Comparison of ENCODE assay signal across 20 mouse cellular contexts in genomic region chr1:163700571-163700970, GRCm38 (mm10). TPM values are rescaled to one million over a fixed set of nuclear protein-coding genes. Genes with fewer than 3 reads are reported as not detected.
DNase-seq lines count a peak whose midpoint lies in the region; ATAC-seq and TF ChIP-seq lines count a peak whose summit lies in the region.
"Had no signal": no experiment of that assay in that cellular context is flagged by ENCODE, and none has a peak within 500 bp of the region (broad histone marks: within the 10 kb centered on the region; RNA-seq: fewer than 3 reads in every experiment).

No protein-coding gene starts in this region.

- H3K36me3 ChIP-seq in lung, embryonic 14.5 days (ENCODE audit: insufficient read depth), result no peaks in the 10 kb centered on the region
- H3K36me3 ChIP-seq in midbrain, embryonic 14.5 days (ENCODE audit: control insufficient read depth, insufficient read depth, low read length), result no peaks in the 10 kb centered on the region
- H3K36me3 ChIP-seq: G1E had no signal

- H3K27ac ChIP-seq in lung, embryonic 14.5 days (ENCODE audit: low read depth), result no peak overlapping the region
- H3K27ac ChIP-seq in midbrain, embryonic 14.5 days (replicated peaks; ENCODE audit: low read depth, low read length), result no peak overlapping the region

- H3K4me1 ChIP-seq in lung, embryonic 14.5 days (ENCODE audit: insufficient read depth), result no peaks in the 10 kb centered on the region; the same call in 1 of the 2 replicates
- H3K4me1 ChIP-seq in midbrain, embryonic 14.5 days (ENCODE audit: control insufficient read depth, insufficient read depth, low read length), result no peaks in the 10 kb centered on the region

- no peaks in the 10 kb centered on the region for H3K9me3 ChIP-seq in lung, embryonic 14.5 days (ENCODE audit: low read depth, low read length)
- H3K9me3 ChIP-seq in midbrain, embryonic 14.5 days (ENCODE audit: control insufficient read depth, low read length), result no peaks in the 10 kb centered on the region
- H3K9me3 ChIP-seq: G1E had no signal

- H3K27me3 ChIP-seq in lung, embryonic 14.5 days (ENCODE audit: insufficient read depth, low read length), result no peaks in the 10 kb centered on the region
- no peaks in the 10 kb centered on the region for H3K27me3 ChIP-seq in midbrain, embryonic 14.5 days (ENCODE audit: control insufficient read depth, insufficient read depth, low read length)
- H3K27me3 ChIP-seq: CH12.LX, Patski had no signal

- no peak overlapping the region for H3K9ac ChIP-seq in lung, embryonic 14.5 days
- H3K9ac ChIP-seq in midbrain, embryonic 14.5 days (replicated peaks; ENCODE audit: low read length), result no peak overlapping the region

- no peak overlapping the region for H3K4me2 ChIP-seq in lung, embryonic 14.5 days
- H3K4me2 ChIP-seq in midbrain, embryonic 14.5 days (ENCODE audit: low read length), result no peak overlapping the region

- H3K4me3 ChIP-seq in lung, embryonic 14.5 days (ENCODE audit: low read depth, low read length), result no peak overlapping the region
- no peak overlapping the region for H3K4me3 ChIP-seq in midbrain, embryonic 14.5 days (replicated peaks; ENCODE audit: low read depth, low read length)

- peak; percentile 68 for DNase-seq in lung, embryonic 14.5 days
- no peak for DNase-seq in lung, postnatal 14 days
- DNase-seq in forelimb bud, embryonic 11.5 days (ENCODE audit: low read depth, low spot score), result peak; percentile 65
- DNase-seq in midbrain, embryonic 14.5 days, result no peak
- DNase-seq: adrenal gland, adult 2 months; adrenal gland, adult 8-10 months; adrenal gland, postnatal 10 days; adrenal gland, postnatal 14 days; adrenal gland, postnatal 25 days; adrenal gland, postnatal 36 days; B cell, adult 2 months; cerebellum, adult 11 months; cerebellum, adult 11-12 months; cerebellum, adult 18-20 months had no signal

- WGBS in lung, embryonic 14.5 days, result 46% methylated on average over 7 of the region's 7 CpGs
- 89% methylated on average over 7 of the region's 7 CpGs for WGBS in midbrain, embryonic 14.5 days

- TF ChIP-seq CTCF in lung, embryonic 14.5 days (IDR thresholded peaks at IDR 0.05; ENCODE audit: low read depth), result no peak

- no peak for ATAC-seq in lung, embryonic 14.5 days (ENCODE audit: insufficient read depth)
- ATAC-seq in midbrain, embryonic 14.5 days (ENCODE audit: low FRiP score, low TSS enrichment), result no peak
- ATAC-seq: activated CD4-positive, CD25-positive, alpha-beta regulatory T cell, adult 4 months; CD4-positive, CD25-positive, alpha-beta regulatory T cell, adult 4 months; Patski had no signal

RNA-seq across cellular contexts. Expression of gene Mettl11b, which starts 24.5 kb away (rescaled TPM):
- polyA plus RNA-seq in lung, embryonic 14.5 days (2014; fragmentation: Nextera tagmentation; extraction: Ambion mirVana), result 0.33 and 0.42 TPM in 2 replicates
- 0.62 and 1.00 TPM in 2 replicates for polyA plus RNA-seq in midbrain, embryonic 14.5 days (2014; fragmentation: Nextera tagmentation; extraction: Ambion mirVana)
- polyA plus RNA-seq: activated CD4-positive, CD25-positive, alpha-beta regulatory T cell, adult 4 months; adrenal gland, adult 2 months; C2C12; CD4-positive, CD25-positive, alpha-beta regulatory T cell, adult 4 months; G1E; Patski had no signal

Comparison
In these comparisons a context has a peak if more than half of its experiments do, and no peak if none do; other contexts are left out.
1. DNase-seq: peak in lung, embryonic 14.5 days (single experiment) and forelimb bud, embryonic 11.5 days (single experiment); none in lung, postnatal 14 days (single experiment) and midbrain, embryonic 14.5 days (single experiment).